Mouse (Mus musculus) granulocyte monocyte progenitor cell, adult 5-6 weeks (primary cell): ENCODE measurements around the gene Ism1. TPM values are rescaled to one million over a fixed set of nuclear protein-coding genes. Genes with fewer than 3 reads are reported as not detected.

Source experiments
- ATAC-seq: replicated peaks from 2 replicates; pipeline ENCODE4 v1.8.0; 2016; ENCODE audit warnings: mild to moderate bottlenecking, moderate TSS enrichment, inconsistent platforms; ENCODE audit not compliant: poor library complexity, severe bottlenecking
- total RNA-seq, 2 experiments: library from RNA; stranded (forward) in 1 of 2; stranded (reverse) in 1 of 2; fragments of 200-712, 200-1000 nt in 1 of 2; fragments of >200 nt in 1 of 2; fragmentation: Nextera tagmentation in 1 of 2; gene quantifications; 2 replicates each; pipeline ENCODE4 v1.2.3; 2014 to 2017

Ism1 gene
- total RNA-seq, 2 experiments from 2014 or later, result not detected

DNA sequence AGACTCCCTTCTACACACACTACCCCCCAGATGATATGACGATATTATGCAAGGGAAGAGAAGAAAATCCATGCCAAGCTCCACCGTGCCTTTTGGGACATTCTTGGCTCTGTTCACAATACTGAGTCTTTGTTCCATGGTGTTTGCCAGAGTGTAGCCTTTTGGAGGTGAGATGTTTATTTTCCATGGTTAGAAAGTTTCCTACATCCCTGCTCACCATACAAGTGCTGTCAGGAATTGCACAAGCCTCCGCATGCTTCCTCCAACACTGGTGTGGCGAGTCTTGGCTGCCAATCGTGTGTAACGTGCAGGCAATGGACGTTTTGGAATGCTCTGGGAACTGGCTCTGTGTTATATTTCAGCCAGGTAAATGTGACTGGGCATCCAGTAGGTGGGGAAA is 126.1 kb downstream of the Ism1 start:
- ATAC-seq, result no peak

DNA sequence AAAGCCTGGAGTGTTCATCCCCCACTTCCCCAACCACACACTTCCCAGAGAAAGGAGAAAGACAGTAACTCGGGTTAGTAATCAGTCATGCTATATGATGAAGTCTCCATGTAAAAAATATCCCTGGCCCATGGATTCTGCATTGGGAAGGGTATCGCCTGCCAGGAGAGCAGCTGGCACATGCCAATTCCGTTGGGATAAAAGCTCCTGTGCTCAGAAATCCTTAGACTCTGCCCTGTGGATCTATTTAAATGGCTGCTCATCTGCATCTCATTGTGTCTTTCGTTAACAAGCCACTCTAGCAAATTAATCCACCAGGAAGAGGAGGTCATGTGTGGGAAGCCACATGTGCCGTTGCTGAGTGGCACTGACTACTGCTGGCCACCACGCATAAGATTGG is 129.9 kb downstream of the Ism1 start:
- no peak for ATAC-seq

Other genes starting within 250 kb of the Ism1 start
- not detected in 2 replicates for gene Sptlc3, start 184.3 kb upstream of the Ism1 start, total RNA-seq (2014; fragmentation: Nextera tagmentation)
- gene Sptlc3, start 184.3 kb upstream of the Ism1 start, total RNA-seq (2017), result not detected in 2 replicates